Mouse (Mus musculus): ENCODE results near the gene Cpa5.

Cpa5 gene

DNA sequence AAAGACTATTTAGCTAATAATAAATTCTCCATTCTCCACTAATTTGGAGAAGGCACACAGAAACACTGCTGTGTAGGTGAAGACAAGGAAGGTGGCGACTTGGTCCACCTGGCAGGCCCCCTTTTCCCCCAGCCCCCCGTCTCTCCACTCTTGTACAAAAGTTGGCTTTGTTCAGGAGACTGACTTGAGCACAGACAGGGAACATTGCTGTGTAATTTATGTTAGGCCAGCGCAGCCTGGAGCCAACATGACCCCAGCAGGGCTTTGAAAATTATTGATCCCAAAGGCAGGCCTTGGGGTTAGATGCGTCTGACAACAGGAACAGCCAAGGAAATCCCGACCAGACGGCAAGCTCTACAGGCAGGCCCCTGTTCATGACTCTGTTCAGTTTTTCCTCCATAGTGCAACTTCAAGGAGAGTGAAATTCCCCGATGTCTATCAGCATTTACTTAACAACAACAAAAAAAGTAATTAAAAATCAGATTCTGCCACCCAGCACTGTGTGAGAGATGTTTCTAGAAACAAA is 6.4 kb upstream of the Cpa5 start:
- no peak for DNase-seq (ENCODE audit: low read depth, low spot score)

GRCm38 (mm10) chr6:30605111-30605510 is 5.7 kb upstream of the Cpa5 start:
- no peak for DNase-seq (ENCODE audit: low read depth, low spot score)

GRCm38 (mm10) chr6:30605672-30606071 is 5.1 kb upstream of the Cpa5 start:
- DNase-seq (ENCODE audit: low read depth, low spot score): no peak

DNA sequence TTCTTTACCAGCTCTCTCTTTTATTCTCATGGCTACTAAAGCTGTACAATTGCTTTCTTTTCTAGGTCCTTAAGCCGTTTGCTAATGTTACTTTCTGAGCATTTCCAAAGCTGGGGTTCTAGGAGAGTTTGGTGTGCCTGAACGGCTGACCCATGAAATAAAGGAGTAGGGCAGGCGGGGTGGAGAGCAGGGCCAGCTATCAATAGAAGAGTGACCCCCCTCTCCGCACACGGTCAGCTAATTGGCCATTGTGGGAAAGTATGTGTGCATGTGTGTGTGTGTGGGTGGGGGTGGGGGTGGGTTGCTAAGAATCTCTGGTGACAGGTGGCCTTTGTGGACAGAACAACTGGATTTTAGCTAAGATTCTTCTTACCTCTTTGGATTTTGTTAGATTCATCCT is 402 bp downstream of the Cpa5 start:
- no peak for DNase-seq (ENCODE audit: low read depth, low spot score)

DNA sequence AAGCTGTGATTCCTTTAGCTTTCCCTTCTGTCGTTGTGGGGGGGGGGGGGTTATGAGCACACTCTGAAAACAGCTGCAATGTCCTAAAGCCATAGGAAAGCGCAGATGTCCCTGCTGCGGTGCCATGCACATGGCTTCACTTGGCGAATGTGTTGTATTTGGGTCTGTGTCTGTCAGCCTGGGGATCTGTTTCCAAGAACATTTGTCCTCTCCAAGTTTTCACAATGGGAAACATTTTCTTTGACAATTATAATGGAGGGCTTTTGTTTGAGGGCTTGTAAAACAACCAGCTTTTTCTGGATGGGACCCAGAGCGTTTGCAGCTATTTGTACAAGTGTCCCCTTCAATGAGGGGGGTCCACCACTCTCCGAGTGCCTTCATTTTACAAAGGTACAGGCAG is 3.4 kb downstream of the Cpa5 start:
- DNase-seq (ENCODE audit: low read depth, low spot score): no peak

GRCm38 (mm10) chr6:30615741-30616140 is 4.9 kb downstream of the Cpa5 start:
- DNase-seq (ENCODE audit: low read depth, low spot score): no peak

GRCm38 (mm10) chr6:30616491-30616941 is 5.7 kb downstream of the Cpa5 start:
- DNase-seq (ENCODE audit: low read depth, low spot score): no peak

GRCm38 (mm10) chr6:30617020-30617958 is 6.5 kb downstream of the Cpa5 start:
- DNase-seq (ENCODE audit: low read depth, low spot score): peak; percentile 30

DNA sequence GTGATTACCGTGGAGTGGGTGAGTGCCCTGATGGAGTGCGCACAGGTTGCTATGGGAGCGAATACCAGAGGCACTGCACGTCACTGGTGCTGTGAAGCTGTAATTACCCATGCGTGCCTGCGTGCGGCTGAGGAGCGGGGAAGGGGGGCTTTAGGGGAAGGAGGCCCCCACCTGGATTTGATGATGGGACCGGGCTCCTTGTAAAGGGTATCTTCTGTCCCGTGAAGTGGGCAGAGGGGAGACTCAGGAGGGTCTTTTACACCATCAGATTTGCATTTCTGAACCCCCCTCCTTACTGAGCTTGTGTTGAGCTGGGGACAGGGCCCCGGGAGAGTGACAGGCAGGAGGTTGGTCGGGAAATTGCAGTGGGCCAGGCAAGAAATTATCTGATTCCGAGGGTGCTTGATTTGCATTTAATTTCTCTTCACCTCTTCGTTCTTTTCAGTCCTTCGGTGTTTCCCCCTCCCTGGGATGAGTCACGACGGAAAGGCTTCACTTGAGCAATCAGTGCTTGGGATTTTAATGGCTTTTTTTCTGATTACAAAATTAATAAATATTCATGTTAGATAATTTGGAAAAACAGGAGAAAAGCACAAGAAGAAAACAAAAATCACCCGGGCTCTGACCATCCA is 7.3 kb downstream of the Cpa5 start:
- peak; percentile 42 for DNase-seq (ENCODE audit: low read depth, low spot score)

DNA sequence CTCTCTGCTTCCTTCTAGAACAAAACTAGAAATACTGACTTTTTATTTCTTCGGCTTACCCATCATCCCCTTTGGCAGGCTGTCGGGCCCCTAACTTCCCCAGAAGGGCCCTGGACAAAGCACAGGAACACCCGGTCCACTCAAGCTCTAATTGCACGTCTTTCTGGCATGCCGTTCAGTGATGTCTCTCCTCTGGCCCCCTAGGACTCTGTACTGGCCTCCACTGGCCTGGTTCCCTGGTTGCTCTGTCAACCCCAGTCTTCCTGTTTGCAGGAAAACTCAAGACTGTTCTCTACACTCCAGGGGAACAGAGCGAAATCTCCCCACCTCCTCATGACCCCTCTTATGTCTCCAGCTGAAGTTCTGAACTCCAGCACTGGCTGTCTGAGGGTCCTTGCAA is 7.9 kb downstream of the Cpa5 start:
- DNase-seq (ENCODE audit: low read depth, low spot score): no peak

- no peak for DNase-seq (ENCODE audit: low read depth, low spot score)
These were observed 8.8 kb downstream of the Cpa5 start for GRCm38 (mm10) chr6:30619606-30620005.

DNA sequence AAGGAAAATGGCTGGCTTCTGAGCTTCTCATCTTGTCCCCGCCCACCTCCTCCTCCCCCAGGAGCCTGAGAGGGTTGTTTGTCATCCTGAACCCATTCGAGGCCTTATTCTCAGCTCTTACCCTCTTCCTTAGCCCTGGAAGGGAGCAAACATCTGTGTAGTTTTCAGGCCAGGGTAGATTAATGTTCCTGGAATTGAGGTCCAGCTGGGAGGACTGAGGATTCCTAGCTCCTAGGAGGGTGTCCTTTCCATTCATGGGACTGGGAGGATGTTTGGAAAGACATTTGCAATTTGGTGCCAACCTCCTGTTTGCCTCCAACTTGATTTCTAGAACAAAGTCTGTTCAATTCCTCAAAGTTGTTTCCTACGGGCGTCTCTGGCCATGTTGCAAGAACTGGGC is 9.8 kb downstream of the Cpa5 start:
- DNase-seq (ENCODE audit: low read depth, low spot score): no peak

GRCm38 (mm10) chr6:30620994-30621393 is 10.2 kb downstream of the Cpa5 start:
- DNase-seq (ENCODE audit: low read depth, low spot score): no peak

DNA sequence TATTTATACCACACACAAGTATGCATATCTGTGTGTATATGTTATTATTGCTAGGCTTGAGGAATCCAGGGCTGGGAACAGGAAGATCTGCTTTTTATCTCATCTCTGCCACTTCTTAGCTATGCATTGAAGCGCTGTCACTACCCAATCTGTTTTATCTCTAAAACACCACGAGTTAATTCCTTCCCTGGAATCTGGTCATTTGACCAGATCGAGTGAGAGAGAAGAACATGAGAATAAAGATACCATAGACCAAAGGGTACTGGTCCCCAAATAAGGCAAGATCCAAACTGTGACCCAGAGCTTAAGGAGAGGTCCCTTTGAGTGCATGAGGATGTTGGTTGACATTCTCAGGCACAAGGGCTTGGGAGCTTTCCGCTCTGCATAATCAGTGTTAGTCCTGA is 11.2 kb downstream of the Cpa5 start:
- DNase-seq (ENCODE audit: low read depth, low spot score): no peak

GRCm38 (mm10) chr6:30624763-30625162 is 14.0 kb downstream of the Cpa5 start:
- no peak for DNase-seq (ENCODE audit: low read depth, low spot score)

DNA sequence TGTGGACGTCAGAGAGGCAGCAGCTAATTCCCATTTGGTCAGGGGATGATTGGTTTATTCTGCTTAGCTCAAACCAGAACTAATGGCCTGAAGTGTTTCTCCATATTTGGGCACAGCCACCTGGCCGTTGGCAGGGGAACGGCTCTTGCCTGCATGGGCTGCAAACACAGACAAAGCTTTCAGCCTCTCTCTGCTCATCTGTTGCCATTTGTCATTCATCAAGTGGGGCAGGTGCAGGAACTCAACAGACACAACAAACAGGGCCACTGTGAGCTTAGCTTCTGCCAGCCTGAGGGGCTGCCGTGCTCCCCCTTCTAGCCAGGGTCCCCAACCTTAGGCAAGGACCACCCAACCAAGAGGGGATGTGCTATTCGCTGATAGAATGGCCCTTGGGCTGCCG is 17.3 kb downstream of the Cpa5 start:
- DNase-seq (ENCODE audit: low read depth, low spot score): no peak

- no peak for DNase-seq (ENCODE audit: low read depth, low spot score)
These were observed 19.2 kb downstream of the Cpa5 start for GRCm38 (mm10) chr6:30629989-30630388.

DNA sequence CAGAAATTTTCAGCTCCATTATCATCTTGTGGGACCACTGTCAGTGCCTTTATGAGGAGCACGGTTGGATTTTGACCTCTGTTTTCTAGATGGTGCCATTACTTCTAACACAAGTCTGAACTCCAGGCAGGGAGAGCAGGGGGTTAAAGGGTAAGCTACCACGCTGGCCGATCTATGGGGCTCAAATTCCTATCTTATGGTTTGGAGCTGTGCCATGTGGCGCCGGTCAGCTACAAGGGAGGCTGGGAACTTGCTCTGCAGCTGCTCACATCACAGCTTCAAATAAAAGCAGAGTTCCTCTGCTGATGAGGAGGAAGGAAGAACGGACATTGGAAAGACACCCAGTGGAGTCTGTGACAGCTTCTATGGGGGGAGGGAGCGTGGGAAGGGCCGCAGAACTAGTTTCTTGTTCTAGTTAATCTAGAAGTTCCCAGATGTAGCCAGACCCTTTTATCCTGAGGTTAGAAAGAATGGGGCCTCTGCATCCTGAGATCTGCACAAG is 24.6 kb downstream of the Cpa5 start:
- no peak for DNase-seq (ENCODE audit: low read depth, low spot score)

DNA sequence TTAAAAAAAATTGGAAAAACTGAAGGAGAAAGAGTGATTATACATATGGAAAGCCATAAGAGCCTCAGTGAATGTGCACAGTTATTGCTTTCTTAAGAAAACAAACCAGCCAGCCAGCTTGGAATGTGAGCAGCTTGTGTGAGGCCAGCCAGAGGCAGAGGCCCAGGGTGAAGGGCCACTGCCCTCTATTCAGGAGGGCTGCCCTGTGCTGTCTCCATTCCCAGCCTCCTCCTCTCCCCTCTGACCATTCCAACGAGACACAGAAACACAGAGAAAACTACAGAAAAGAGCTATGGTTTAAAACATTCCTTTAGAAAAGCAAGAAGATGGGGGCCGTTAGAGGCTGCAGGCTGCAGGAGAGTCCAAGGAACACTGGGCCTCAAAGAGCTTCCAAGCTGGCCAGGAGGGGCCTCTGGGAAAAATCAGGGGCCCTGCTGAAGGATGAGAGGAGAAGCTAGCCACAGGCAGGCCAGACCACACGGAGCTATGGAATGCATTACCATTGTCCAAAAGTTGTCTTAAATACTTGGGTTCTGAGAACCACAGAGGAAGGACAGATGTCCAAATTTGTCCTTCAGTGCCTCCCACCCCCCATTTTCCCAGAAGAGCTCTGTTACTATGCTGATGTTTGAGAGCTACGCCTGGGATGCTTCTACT is 25.5 kb downstream of the Cpa5 start:
- no peak for DNase-seq (ENCODE audit: low read depth, low spot score)

DNA sequence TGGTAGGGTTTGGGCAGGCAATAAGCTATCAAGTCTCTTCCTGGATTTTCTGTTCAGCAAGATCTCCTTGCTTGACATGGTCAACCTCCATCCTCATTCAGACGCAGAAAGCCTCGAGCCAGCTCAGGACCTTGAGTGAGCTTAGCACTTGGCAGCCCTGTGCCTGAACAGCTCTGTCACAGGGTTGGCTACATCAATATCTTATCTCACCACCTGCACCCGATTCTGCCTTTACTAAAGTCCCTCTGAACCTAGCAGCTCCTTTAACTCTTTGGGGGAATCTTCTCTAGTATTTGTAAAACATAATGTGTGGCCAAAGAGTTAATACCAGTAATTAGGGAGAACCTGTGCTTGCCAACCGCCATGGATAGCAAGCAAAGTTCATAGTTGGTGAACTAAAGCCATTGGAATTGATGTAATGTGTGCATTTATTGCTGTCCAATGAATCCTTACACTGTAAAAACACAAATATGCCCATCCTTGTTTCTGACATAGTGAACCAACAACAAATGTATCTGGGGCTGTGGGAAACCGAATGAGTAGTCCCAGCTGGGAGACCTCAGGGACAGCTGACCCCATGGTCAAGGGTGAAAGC is 28.0 kb downstream of the Cpa5 start, which contains the start of gene Cpa1:
Gene Cpa1, plus strand, starts transcription at position 545 of the 595 bp plus-strand sequence.
- DNase-seq (ENCODE audit: low read depth, low spot score): no peak

GRCm38 (mm10) chr6:30643694-30644460 is 33.1 kb downstream of the Cpa5 start:
- no peak for DNase-seq (ENCODE audit: low read depth, low spot score)

Measured in ES-CJ7 (cell line).